Mouse (Mus musculus): ENCODE measurements around the gene Nudc. TPM values are rescaled to one million over a fixed set of nuclear protein-coding genes. Genes with fewer than 3 reads are reported as not detected.

Gene Nudc
- total RNA-seq, 1 experiment from 2014 or later = 277 TPM

GRCm38 (mm10) chr4:133501514-133501913, 44.3 kb downstream of the Nudc start:
- ATAC-seq (replicated peaks in 1 of 2; ENCODE audit: insufficient read depth in 1 of 2, low FRiP score in 2 of 2, low TSS enrichment in 1 of 2, low read depth in 1 of 2, poor library complexity in 2 of 2, severe bottlenecking in 2 of 2) = peak; percentile 41 to 57; a peak in 3 of 4 replicates

- peak; percentile 40 to 59; a peak in 1 of 4 replicates for ATAC-seq (replicated peaks in 1 of 2; ENCODE audit: insufficient read depth in 1 of 2, low FRiP score in 2 of 2, low TSS enrichment in 1 of 2, low read depth in 1 of 2, poor library complexity in 2 of 2, severe bottlenecking in 2 of 2)
These were observed 47.6 kb downstream of the Nudc start, which contains the start of gene Trnp1 for GRCm38 (mm10) chr4:133498160-133498724. Trnp1 (minus strand) TSS chr4:133498550.

GRCm38 (mm10) chr4:133497461-133498159, 48.2 kb downstream of the Nudc start:
- no peak for ATAC-seq (replicated peaks in 1 of 2; ENCODE audit: insufficient read depth in 1 of 2, low FRiP score in 2 of 2, low TSS enrichment in 1 of 2, low read depth in 1 of 2, poor library complexity in 2 of 2, severe bottlenecking in 2 of 2)

- ATAC-seq (replicated peaks in 1 of 2; ENCODE audit: insufficient read depth in 1 of 2, low FRiP score in 2 of 2, low TSS enrichment in 1 of 2, low read depth in 1 of 2, poor library complexity in 2 of 2, severe bottlenecking in 2 of 2) = no peak
These were observed 48.9 kb downstream of the Nudc start for GRCm38 (mm10) chr4:133496738-133497445.

- no peak for ATAC-seq (replicated peaks in 1 of 2; ENCODE audit: insufficient read depth in 1 of 2, low FRiP score in 2 of 2, low TSS enrichment in 1 of 2, low read depth in 1 of 2, poor library complexity in 2 of 2, severe bottlenecking in 2 of 2)
These were observed 50.1 kb downstream of the Nudc start for GRCm38 (mm10) chr4:133495711-133496110.

- ATAC-seq (replicated peaks in 1 of 2; ENCODE audit: insufficient read depth in 1 of 2, low FRiP score in 2 of 2, low TSS enrichment in 1 of 2, low read depth in 1 of 2, poor library complexity in 2 of 2, severe bottlenecking in 2 of 2) = no peak
These were observed 50.9 kb downstream of the Nudc start for GRCm38 (mm10) chr4:133494867-133495266.

GRCm38 (mm10) chr4:133494432-133494831, 51.4 kb downstream of the Nudc start:
- ATAC-seq (replicated peaks in 1 of 2; ENCODE audit: insufficient read depth in 1 of 2, low FRiP score in 2 of 2, low TSS enrichment in 1 of 2, low read depth in 1 of 2, poor library complexity in 2 of 2, severe bottlenecking in 2 of 2) = peak; percentile 78 to 83

GRCm38 (mm10) chr4:133493895-133494294, 51.9 kb downstream of the Nudc start:
- ATAC-seq (replicated peaks in 1 of 2; ENCODE audit: insufficient read depth in 1 of 2, low FRiP score in 2 of 2, low TSS enrichment in 1 of 2, low read depth in 1 of 2, poor library complexity in 2 of 2, severe bottlenecking in 2 of 2) = peak; percentile 15 to 30; a peak in 1 of 4 replicates

- ATAC-seq (replicated peaks in 1 of 2; ENCODE audit: insufficient read depth in 1 of 2, low FRiP score in 2 of 2, low TSS enrichment in 1 of 2, low read depth in 1 of 2, poor library complexity in 2 of 2, severe bottlenecking in 2 of 2) = no peak
These were observed 54.0 kb downstream of the Nudc start for GRCm38 (mm10) chr4:133491800-133492199.

- no peak for ATAC-seq (replicated peaks in 1 of 2; ENCODE audit: insufficient read depth in 1 of 2, low FRiP score in 2 of 2, low TSS enrichment in 1 of 2, low read depth in 1 of 2, poor library complexity in 2 of 2, severe bottlenecking in 2 of 2)
These were observed 56.1 kb downstream of the Nudc start for GRCm38 (mm10) chr4:133489489-133490245.

GRCm38 (mm10) chr4:133488619-133489392, 57.0 kb downstream of the Nudc start:
- ATAC-seq (replicated peaks in 1 of 2; ENCODE audit: insufficient read depth in 1 of 2, low FRiP score in 2 of 2, low TSS enrichment in 1 of 2, low read depth in 1 of 2, poor library complexity in 2 of 2, severe bottlenecking in 2 of 2) = no peak

GRCm38 (mm10) chr4:133486673-133487357, 59.0 kb downstream of the Nudc start:
- ATAC-seq (replicated peaks in 1 of 2; ENCODE audit: insufficient read depth in 1 of 2, low FRiP score in 2 of 2, low TSS enrichment in 1 of 2, low read depth in 1 of 2, poor library complexity in 2 of 2, severe bottlenecking in 2 of 2) = no peak

- ATAC-seq (replicated peaks in 1 of 2; ENCODE audit: insufficient read depth in 1 of 2, low FRiP score in 2 of 2, low TSS enrichment in 1 of 2, low read depth in 1 of 2, poor library complexity in 2 of 2, severe bottlenecking in 2 of 2) = no peak
These were observed 59.9 kb downstream of the Nudc start for GRCm38 (mm10) chr4:133485691-133486425.

- no peak for ATAC-seq (replicated peaks in 1 of 2; ENCODE audit: insufficient read depth in 1 of 2, low FRiP score in 2 of 2, low TSS enrichment in 1 of 2, low read depth in 1 of 2, poor library complexity in 2 of 2, severe bottlenecking in 2 of 2)
These were observed 61.4 kb downstream of the Nudc start for GRCm38 (mm10) chr4:133484266-133485025.
